Mouse (Mus musculus) forebrain, embryonic 11.5 days (tissue): Measurements from ENCODE around the gene Ppp1r1a. TPM values are rescaled to one million over a fixed set of nuclear protein-coding genes. Genes with fewer than 3 reads are reported as not detected.

ENCODE experiments used
- ATAC-seq: fragments of 200-750 bp; cut with Nextera tagmentation; replicated peaks from 2 replicates; pipeline ENCODE4 v1.8.0; 2017; ENCODE audit warnings: moderate TSS enrichment; ENCODE audit not compliant: low FRiP score
- DNase-seq: peaks from one replicate; pipeline ENCODE4 v3.0.0-alpha.2; 2017; ENCODE audit warnings: low spot score
- H3K27ac ChIP-seq: fragments of 300-500 bp; sonication (generic); 2 replicates; pipeline ENCODE4 v1.5.1; 2014; ENCODE audit warnings: low read depth, low read length
- H3K27me3 ChIP-seq: fragments of 300-500 bp; sonication (generic); 2 replicates; pipeline ENCODE4 v1.6.1; 2014; ENCODE audit warnings: mild to moderate bottlenecking, low read length, mixed read lengths; ENCODE audit not compliant: control insufficient read depth, insufficient read depth
- H3K36me3 ChIP-seq: fragments of 300-500 bp; sonication (generic); 2 replicates; pipeline ENCODE4 v1.6.1; 2014; ENCODE audit warnings: mild to moderate bottlenecking, low read length, moderate library complexity, mixed read lengths; ENCODE audit not compliant: control insufficient read depth, insufficient read depth
- H3K4me1 ChIP-seq: fragments of 300-500 bp; sonication (generic); replicated peaks from 2 replicates; pipeline ENCODE4 v1.6.1; 2014; ENCODE audit warnings: low read length, mixed read lengths; ENCODE audit not compliant: control insufficient read depth, insufficient read depth
- H3K4me2 ChIP-seq: fragments of 300-500 bp; sonication (generic); 2 replicates; pipeline ENCODE4 v1.6.1; 2014; ENCODE audit warnings: low read depth, mild to moderate bottlenecking, low read length, moderate library complexity, mixed read lengths; ENCODE audit not compliant: severe bottlenecking
- H3K4me3 ChIP-seq: fragments of 300-500 bp; sonication (generic); 2 replicates; pipeline ENCODE4 v1.5.1; 2014; ENCODE audit warnings: low read depth, low read length
- H3K9ac ChIP-seq: fragments of 300-500 bp; sonication (generic); 2 replicates; pipeline ENCODE4 v1.6.1; 2014; ENCODE audit warnings: low read length
- H3K9me3 ChIP-seq: fragments of 300-500 bp; sonication (generic); 2 replicates; pipeline ENCODE4 v1.6.1; 2016; ENCODE audit warnings: low read length, mixed read lengths; ENCODE audit not compliant: control insufficient read depth
- WGBS: fragments of 180-500 bp; shearing (Covaris S2); extraction: QIAGEN DNeasy Blood & Tissue Kit; methylation state at CpG from one replicate; pipeline ENCODE4 v1.1.7; 2014; 5-methylcytosine and 5-hydroxymethylcytosine counted together
- polyA plus RNA-seq: library from polyadenylated mRNA; unstranded; fragments of >200 nt; fragmentation: Nextera tagmentation; extraction: Ambion mirVana; gene quantifications from 2 replicates; pipeline ENCODE4 v1.2.1, GENCODE M21; 2014

The Ppp1r1a gene
- polyA plus RNA-seq, 1 experiment from 2014 or later = 38.8 TPM

- ATAC-seq (no peak), DNase-seq (no peak)
- Histone ChIP-seq H3K27me3 (no peaks in the 10 kb centered on the region), H3K4me3 (no peak overlapping the region), H3K4me1 (no peaks in the 10 kb centered on the region; the same call in 1 of the 2 replicates), H3K36me3 (no peaks in the 10 kb centered on the region), H3K4me2 (no peak overlapping the region), H3K9ac (no peak overlapping the region), H3K27ac (no peak overlapping the region), H3K9me3 (no peaks in the 10 kb centered on the region)
- WGBS = 72% methylated on average over 2 of the region's 2 CpGs
These were observed 1.5 kb upstream of the Ppp1r1a start for GRCm38 (mm10) chr15:103539259-103539658.

- under 1% methylated on average over 37 of the region's 37 CpGs for WGBS
- no peaks in the 10 kb centered on the region for H3K9me3 ChIP-seq
- peak overlapping the region; percentile 94 for H3K4me2 ChIP-seq
- no peak overlapping the region for H3K27ac ChIP-seq
- DNase-seq (peak; percentile 66), ATAC-seq (peak; percentile 68)
- peak overlapping the region; percentile 75 for H3K4me3 ChIP-seq
- H3K27me3 ChIP-seq = no peaks in the 10 kb centered on the region
- H3K4me1 ChIP-seq = no peaks in the 10 kb centered on the region; the same call in 1 of the 2 replicates
- H3K9ac ChIP-seq = peak overlapping the region; percentile 70
- no peaks in the 10 kb centered on the region for H3K36me3 ChIP-seq
These were observed 587 bp downstream of the Ppp1r1a start for GRCm38 (mm10) chr15:103537011-103537821.

DNA sequence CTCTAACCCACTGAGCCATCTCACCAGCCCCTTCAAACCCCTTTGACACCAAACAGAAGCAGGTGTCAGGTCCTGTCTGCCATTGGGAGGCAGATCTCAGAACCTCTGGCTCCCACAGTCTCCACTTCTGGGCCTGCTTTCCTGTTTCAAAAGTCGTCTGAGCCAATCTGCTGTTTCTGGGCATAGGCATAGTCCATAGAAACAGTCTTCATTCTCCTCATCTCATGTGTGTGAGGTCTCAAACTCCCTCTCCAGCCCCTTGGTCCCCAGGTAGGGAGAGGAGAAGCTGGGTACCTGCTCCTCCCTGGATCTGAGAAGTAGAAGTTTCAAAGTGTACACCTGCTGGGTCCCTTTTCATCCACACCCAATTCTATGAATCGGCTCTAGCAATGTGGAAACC, 1.3 kb downstream of the Ppp1r1a start:
- no peak overlapping the region for H3K27ac ChIP-seq
- H3K9ac ChIP-seq = peak overlapping the region; percentile 70; the same call in 1 of the 2 replicates
- H3K27me3 ChIP-seq = no peaks in the 10 kb centered on the region
- H3K4me2 ChIP-seq = peak overlapping the region; percentile 94
- H3K4me3 ChIP-seq = peak overlapping the region; percentile 75
- no peak for ATAC-seq
- no peak for DNase-seq
- H3K4me1 ChIP-seq = no peaks in the 10 kb centered on the region; the same call in 1 of the 2 replicates
- 27% methylated on average over 2 of the region's 2 CpGs for WGBS
- H3K9me3 ChIP-seq = no peaks in the 10 kb centered on the region
- H3K36me3 ChIP-seq = no peaks in the 10 kb centered on the region

GRCm38 (mm10) chr15:103535786-103536185, 2.0 kb downstream of the Ppp1r1a start:
- Histone ChIP-seq H3K9me3 (no peaks in the 10 kb centered on the region), H3K4me3 (no peak overlapping the region), H3K27ac (no peak overlapping the region), H3K27me3 (no peaks in the 10 kb centered on the region), H3K4me1 (peaks cover 1% of the 10 kb centered on the region; the same call in 1 of the 2 replicates), H3K9ac (no peak overlapping the region), H3K36me3 (no peaks in the 10 kb centered on the region), H3K4me2 (no peak overlapping the region)
- DNase-seq (no peak), ATAC-seq (no peak)
- 60% methylated on average over 1 of the region's 1 CpGs for WGBS

GRCm38 (mm10) chr15:103535030-103535429, 2.8 kb downstream of the Ppp1r1a start:
- ATAC-seq (no peak), DNase-seq (no peak)
- no peak overlapping the region for H3K4me3 ChIP-seq
- no peaks in the 10 kb centered on the region for H3K27me3 ChIP-seq
- H3K4me1 ChIP-seq = peaks cover 5% of the 10 kb centered on the region; the same call in 1 of the 2 replicates
- H3K27ac ChIP-seq = no peak overlapping the region
- WGBS = 72% methylated on average over 2 of the region's 2 CpGs
- H3K4me2 ChIP-seq = no peak overlapping the region
- no peaks in the 10 kb centered on the region for H3K36me3 ChIP-seq
- no peaks in the 10 kb centered on the region for H3K9me3 ChIP-seq
- no peak overlapping the region for H3K9ac ChIP-seq

GRCm38 (mm10) chr15:103534054-103534620, 3.7 kb downstream of the Ppp1r1a start:
- H3K27me3 ChIP-seq = no peaks in the 10 kb centered on the region
- ATAC-seq = no peak
- no peak for DNase-seq
- no peak overlapping the region for H3K4me2 ChIP-seq
- H3K36me3 ChIP-seq = no peaks in the 10 kb centered on the region
- peaks cover 5% of the 10 kb centered on the region; the same call in 1 of the 2 replicates for H3K4me1 ChIP-seq
- H3K4me3 ChIP-seq = no peak overlapping the region
- H3K9ac ChIP-seq = no peak overlapping the region
- WGBS = 91% methylated on average over 7 of the region's 7 CpGs
- no peak overlapping the region for H3K27ac ChIP-seq
- H3K9me3 ChIP-seq = no peaks in the 10 kb centered on the region

DNA sequence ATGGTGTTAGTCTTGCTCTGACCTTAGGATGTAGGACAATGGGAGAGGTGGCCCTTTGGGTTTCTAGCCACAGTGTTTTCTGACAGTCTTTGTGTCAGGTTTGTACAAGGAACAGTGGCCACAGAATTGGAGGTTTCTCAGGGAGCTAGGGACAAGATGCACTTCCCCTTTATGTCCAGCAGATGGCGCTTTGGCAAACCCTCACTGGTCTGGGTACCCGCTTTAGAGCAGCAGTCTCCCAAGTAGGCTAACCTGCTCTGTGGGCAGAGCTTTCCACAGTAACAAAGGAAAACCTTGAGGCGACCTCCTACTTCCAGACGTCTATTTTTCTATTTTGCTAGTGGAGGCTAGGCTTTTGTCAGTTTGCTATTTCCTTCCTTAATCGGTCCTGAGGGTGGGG, 7.4 kb downstream of the Ppp1r1a start:
- Histone ChIP-seq H3K4me3 (no peak overlapping the region), H3K36me3 (no peaks in the 10 kb centered on the region; the same call in 1 of the 2 replicates), H3K9ac (no peak overlapping the region), H3K9me3 (no peaks in the 10 kb centered on the region), H3K27me3 (no peaks in the 10 kb centered on the region), H3K4me1 (peaks cover 5% of the 10 kb centered on the region; the same call in 1 of the 2 replicates), H3K27ac (no peak overlapping the region), H3K4me2 (no peak overlapping the region)
- DNase-seq (peak; percentile 79), ATAC-seq (peak; percentile 79)
- WGBS = 6% methylated on average over 5 of the region's 5 CpGs

GRCm38 (mm10) chr15:103523156-103523555, 14.6 kb downstream of the Ppp1r1a start:
- Histone ChIP-seq H3K27ac (no peak overlapping the region), H3K27me3 (no peaks in the 10 kb centered on the region), H3K9me3 (no peaks in the 10 kb centered on the region), H3K4me2 (no peak overlapping the region), H3K4me1 (peaks cover 17% of the 10 kb centered on the region), H3K4me3 (no peak overlapping the region), H3K36me3 (no peaks in the 10 kb centered on the region; the same call in 1 of the 2 replicates), H3K9ac (no peak overlapping the region)
- DNase-seq = no peak
- WGBS = 58% methylated on average over 3 of the region's 3 CpGs
- ATAC-seq = no peak
